Mouse (Mus musculus) C2C12 (cell line): ENCODE measurements at regions not wholly inside any gene's neighbourhood (a gene's known extent, or its start where the extent isn't known, plus 50 kb on each side); places are given as distances from the start of the nearest gene placed in this dataset.

ENCODE experiments used
- H3K27me3 ChIP-seq: one replicate; pipeline ENCODE4 v1.6.1; 2011; ENCODE audit not compliant: control insufficient read depth, insufficient read depth, insufficient read length
- H3K36me3 ChIP-seq: one replicate; pipeline ENCODE4 v1.6.1; 2011; ENCODE audit not compliant: control insufficient read depth, insufficient read depth
- H3K4me3 ChIP-seq: one replicate; pipeline ENCODE4 v1.5.1; 2011; ENCODE audit warnings: mild to moderate bottlenecking, control low read depth; ENCODE audit not compliant: poor library complexity, insufficient read depth, severe bottlenecking
- H3K79me2 ChIP-seq: one replicate; pipeline ENCODE4 v1.6.1; 2011; ENCODE audit not compliant: control insufficient read depth, insufficient read depth
- H3K79me3 ChIP-seq: one replicate; pipeline ENCODE4 v1.6.1; 2011; ENCODE audit warnings: low read depth, control low read depth
- H3ac ChIP-seq: one replicate; pipeline ENCODE3; 2011; ENCODE audit warnings: low read depth; ENCODE audit not compliant: control insufficient read depth, insufficient read length
- CEBPB ChIP-seq: IDR thresholded peaks from one replicate; pipeline ENCODE4 v1.6.1; 2011; ENCODE audit warnings: low read depth, mild to moderate bottlenecking, control low read depth, moderate library complexity
- CTCF ChIP-seq: IDR thresholded peaks from one replicate; pipeline ENCODE4 v1.5.1; 2011; ENCODE audit not compliant: control insufficient read depth, insufficient read depth, insufficient read length
- FOSL1 ChIP-seq: IDR thresholded peaks from one replicate; pipeline ENCODE4 v1.8.0; 2011; ENCODE audit warnings: mild to moderate bottlenecking, low read length; ENCODE audit not compliant: poor library complexity, insufficient read depth, severe bottlenecking
- MAX ChIP-seq: IDR thresholded peaks from one replicate; pipeline ENCODE4 v1.6.1; 2011; ENCODE audit warnings: mild to moderate bottlenecking, control low read depth
- MYOD1 ChIP-seq: IDR thresholded peaks from one replicate; pipeline ENCODE4 v1.6.1; 2011; ENCODE audit warnings: low read depth; ENCODE audit not compliant: control insufficient read depth, insufficient read length
- MYOG ChIP-seq: IDR thresholded peaks from one replicate; pipeline ENCODE4 v1.6.1; 2011; ENCODE audit not compliant: control insufficient read depth, insufficient read length; ENCODE audit errors: extremely low read depth
- USF1 ChIP-seq: IDR thresholded peaks from one replicate; pipeline ENCODE4 v1.6.1; 2011; ENCODE audit warnings: low read depth, mild to moderate bottlenecking, control low read depth, moderate library complexity

GRCm38 (mm10) chr15:88123907-88124523 is 476.1 kb upstream of the Zdhhc25 start:
- Histone ChIP-seq H3K79me3 (no peaks in the 10 kb centered on the region), H3K4me3 (no peak overlapping the region), H3ac (no peak overlapping the region), H3K79me2 (no peaks in the 10 kb centered on the region), H3K36me3 (no peaks in the 10 kb centered on the region), H3K27me3 (no peaks in the 10 kb centered on the region)
- no peak for TF ChIP-seq FOSL1
- no peak for TF ChIP-seq MYOG
- no peak for TF ChIP-seq USF1
- no peak for TF ChIP-seq CEBPB
- TF ChIP-seq MAX, result no peak
- TF ChIP-seq CTCF, result no peak

- H3K79me3 ChIP-seq, result no peaks in the 10 kb centered on the region
- no peaks in the 10 kb centered on the region for H3K36me3 ChIP-seq
- no peaks in the 10 kb centered on the region for H3K27me3 ChIP-seq
- no peaks in the 10 kb centered on the region for H3K79me2 ChIP-seq
- H3ac ChIP-seq, result no peak overlapping the region
- TF ChIP-seq CEBPB, result no peak
- no peak for TF ChIP-seq MYOG
- no peak for TF ChIP-seq MAX
- no peak for TF ChIP-seq CTCF
- TF ChIP-seq FOSL1, result no peak
- no peak for TF ChIP-seq MYOD1
- no peak for TF ChIP-seq USF1
- H3K4me3 ChIP-seq, result no peak overlapping the region
These were observed 454.0 kb upstream of the Zdhhc25 start for GRCm38 (mm10) chr15:88146118-88146517.

- H3ac ChIP-seq, result no peak overlapping the region
- no peaks in the 10 kb centered on the region for H3K79me3 ChIP-seq
- H3K27me3 ChIP-seq, result no peaks in the 10 kb centered on the region
- no peak for TF ChIP-seq MYOD1
- no peaks in the 10 kb centered on the region for H3K36me3 ChIP-seq
- H3K79me2 ChIP-seq, result no peaks in the 10 kb centered on the region
- H3K4me3 ChIP-seq, result no peak overlapping the region
These were observed 448.9 kb upstream of the Zdhhc25 start for GRCm38 (mm10) chr15:88151199-88151598.

GRCm38 (mm10) chr15:88159618-88160170 is 440.4 kb upstream of the Zdhhc25 start:
- H3K79me3 ChIP-seq, result no peaks in the 10 kb centered on the region
- no peak overlapping the region for H3K4me3 ChIP-seq
- H3ac ChIP-seq, result no peak overlapping the region
- no peak for TF ChIP-seq MAX
- no peak for TF ChIP-seq CTCF
- TF ChIP-seq MYOD1, result no peak
- H3K27me3 ChIP-seq, result no peaks in the 10 kb centered on the region
- no peaks in the 10 kb centered on the region for H3K36me3 ChIP-seq
- no peaks in the 10 kb centered on the region for H3K79me2 ChIP-seq

- Histone ChIP-seq H3K27me3 (no peaks in the 10 kb centered on the region), H3K79me3 (no peaks in the 10 kb centered on the region), H3K4me3 (no peak overlapping the region), H3ac (no peak overlapping the region), H3K79me2 (no peaks in the 10 kb centered on the region), H3K36me3 (no peaks in the 10 kb centered on the region)
- TF ChIP-seq MYOG (no peak), MYOD1 (no peak), USF1 (no peak), FOSL1 (no peak), MAX (no peak), CEBPB (no peak), CTCF (no peak)
These were observed 439.8 kb upstream of the Zdhhc25 start for GRCm38 (mm10) chr15:88160291-88160690.

- H3K4me3 ChIP-seq, result no peak overlapping the region
- H3ac ChIP-seq, result no peak overlapping the region
- no peaks in the 10 kb centered on the region for H3K27me3 ChIP-seq
- no peaks in the 10 kb centered on the region for H3K79me2 ChIP-seq
- no peaks in the 10 kb centered on the region for H3K36me3 ChIP-seq
- H3K79me3 ChIP-seq, result no peaks in the 10 kb centered on the region
- TF ChIP-seq USF1 (no peak), FOSL1 (no peak), CEBPB (no peak), MYOG (no peak), MYOD1 (no peak), CTCF (no peak), MAX (no peak)
These were observed 436.7 kb upstream of the Zdhhc25 start for GRCm38 (mm10) chr15:88163438-88163837.
